Mouse (Mus musculus): Measurements from ENCODE around the gene Lst1. TPM values are rescaled to one million over a fixed set of nuclear protein-coding genes. Genes with fewer than 3 reads are reported as not detected.

Gene Lst1
- polyA plus RNA-seq, 1 experiment = 18.9 TPM

DNA sequence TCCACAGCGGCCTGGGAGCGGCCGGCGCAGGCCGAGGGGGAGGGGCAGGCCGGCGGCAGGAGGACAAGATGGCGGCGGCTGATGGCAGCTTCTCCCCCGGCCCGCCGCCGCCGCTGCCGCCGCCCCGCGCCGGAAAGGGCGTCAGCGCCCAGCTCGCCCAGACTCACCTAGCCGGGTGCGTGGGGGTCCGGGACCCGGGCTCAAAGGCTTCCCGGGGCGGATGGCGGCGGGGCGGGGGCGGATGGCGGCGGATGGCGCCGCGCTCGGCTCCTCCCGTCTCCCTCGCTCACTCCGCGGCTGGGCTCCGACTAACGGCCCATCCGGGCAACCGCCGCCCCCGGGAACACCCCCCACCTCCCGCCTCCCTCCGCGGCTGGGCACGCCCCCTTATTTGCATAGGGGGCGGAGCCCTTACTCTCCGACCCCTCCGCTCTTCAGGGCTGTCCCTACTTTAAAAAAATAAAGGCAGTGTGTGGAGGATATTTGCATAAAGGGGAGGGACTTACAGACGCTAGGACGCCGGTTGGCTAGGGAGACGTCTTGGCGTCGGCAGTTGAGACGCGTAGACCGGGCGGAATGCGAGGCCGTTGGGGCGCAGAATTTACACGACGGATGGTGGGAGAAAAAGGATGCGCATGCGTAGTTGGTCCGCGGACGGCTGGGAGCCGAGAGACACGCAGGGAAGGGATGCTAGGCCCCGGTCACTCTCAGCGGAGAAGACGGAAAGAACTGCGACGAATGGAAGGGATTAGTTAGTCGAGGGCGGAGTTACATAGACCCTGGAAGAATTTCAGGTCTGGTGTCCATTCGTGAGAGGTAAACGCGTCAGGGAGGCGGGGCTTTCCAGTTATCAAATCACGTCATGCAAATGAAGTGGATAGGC is 23.4 kb downstream of the Lst1 start, which contains the start of gene Prrc2a:
Gene Prrc2a, minus strand, starts transcription at position 330 of the 883 bp plus-strand sequence.
- Histone ChIP-seq H3K27ac (ENCODE audit: insufficient read depth, low read length) (peak within 1 kb of the TSS; percentile 96), H3K4me1 (ENCODE audit: control insufficient read depth, insufficient read depth, low read length) (peaks cover 7% of the 10 kb centered on the region), H3K4me3 (ENCODE audit: insufficient read depth, low read length) (peak within 1 kb of the TSS; percentile 49)
- TF ChIP-seq CTCF (IDR thresholded peaks at IDR 0.05; ENCODE audit: extremely low read depth, insufficient read depth, low read length) (no peak), POLR2A (IDR thresholded peaks at IDR 0.05; ENCODE audit: extremely low read depth, insufficient read depth, low read length) (peak; percentile 96)

- peak overlapping the region; percentile 49 for H3K4me3 ChIP-seq (ENCODE audit: insufficient read depth, low read length)
- H3K27ac ChIP-seq (ENCODE audit: insufficient read depth, low read length) = peak overlapping the region; percentile 96
- TF ChIP-seq CTCF (IDR thresholded peaks at IDR 0.05; ENCODE audit: extremely low read depth, insufficient read depth, low read length) (no peak), POLR2A (IDR thresholded peaks at IDR 0.05; ENCODE audit: extremely low read depth, insufficient read depth, low read length) (no peak)
- H3K4me1 ChIP-seq (ENCODE audit: control insufficient read depth, insufficient read depth, low read length) = peaks cover 7% of the 10 kb centered on the region
Observed at GRCm38 (mm10) chr17:35164218-35164567, 24.0 kb downstream of the Lst1 start.

DNA sequence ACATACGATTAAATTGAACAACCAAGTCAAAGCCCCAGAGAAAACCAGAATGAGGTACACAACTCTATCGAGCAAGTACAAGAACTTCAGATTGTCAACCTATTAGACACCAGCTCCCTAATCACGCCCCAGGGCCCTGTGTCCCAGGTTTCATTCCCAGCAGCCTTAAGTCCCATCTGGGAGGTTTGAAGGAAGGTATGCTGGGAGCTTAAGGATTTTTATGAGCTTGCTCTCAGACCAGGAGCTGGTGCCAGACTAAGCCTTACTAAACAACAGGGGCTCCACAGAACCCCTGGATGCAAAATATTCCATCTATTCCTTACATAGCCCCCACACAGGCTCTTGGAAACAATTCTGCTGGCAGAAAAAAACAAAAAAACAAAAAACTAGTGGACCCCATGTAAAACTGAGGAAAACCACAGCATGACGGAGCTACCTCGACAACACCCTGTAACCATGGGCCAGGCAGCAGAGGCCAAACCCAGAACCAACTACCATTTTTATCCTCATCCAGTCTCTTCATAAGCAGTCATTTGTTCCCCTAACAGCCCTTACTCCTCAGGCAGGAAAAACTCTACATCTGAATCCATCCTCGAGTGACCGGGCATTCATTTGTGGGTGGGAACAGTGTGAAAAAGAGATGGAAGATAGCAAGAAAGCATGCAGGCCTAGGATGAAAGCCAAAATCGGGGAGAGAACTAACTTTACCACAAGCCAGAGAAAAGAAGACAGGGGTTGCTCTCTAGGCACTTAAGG is 24.7 kb downstream of the Lst1 start:
- no peak for TF ChIP-seq CTCF (IDR thresholded peaks at IDR 0.05; ENCODE audit: extremely low read depth, insufficient read depth, low read length)
- no peak for TF ChIP-seq POLR2A (IDR thresholded peaks at IDR 0.05; ENCODE audit: extremely low read depth, insufficient read depth, low read length)
- H3K27ac ChIP-seq (ENCODE audit: insufficient read depth, low read length) = no peak overlapping the region; the same call in 1 of the 2 replicates
- H3K4me3 ChIP-seq (ENCODE audit: insufficient read depth, low read length) = peak overlapping the region; percentile 49
- H3K4me1 ChIP-seq (ENCODE audit: control insufficient read depth, insufficient read depth, low read length) = peaks cover 6% of the 10 kb centered on the region

DNA sequence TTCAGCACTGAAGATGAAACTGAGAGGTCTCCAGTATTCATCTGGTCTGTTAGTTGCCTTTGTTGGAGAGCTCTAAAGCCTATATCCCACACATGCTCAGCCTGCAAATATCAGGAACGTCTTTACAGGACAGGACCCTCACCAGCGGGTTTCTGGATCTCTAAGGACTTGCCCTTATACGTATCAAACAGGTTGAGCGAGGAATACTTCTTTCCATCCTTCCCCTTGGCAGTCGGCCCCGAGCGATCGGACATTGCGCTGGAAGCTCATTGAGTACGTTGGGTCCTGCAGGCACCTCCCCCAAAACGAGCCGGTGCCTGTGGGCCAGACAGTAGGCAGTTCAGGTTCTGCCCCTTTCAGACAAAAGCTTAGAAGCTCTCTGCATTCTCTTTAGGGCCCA is 25.5 kb downstream of the Lst1 start:
- H3K27ac ChIP-seq (ENCODE audit: insufficient read depth, low read length) = no peak overlapping the region
- H3K4me1 ChIP-seq (ENCODE audit: control insufficient read depth, insufficient read depth, low read length) = peaks cover 5% of the 10 kb centered on the region
- no peak for TF ChIP-seq POLR2A (IDR thresholded peaks at IDR 0.05; ENCODE audit: extremely low read depth, insufficient read depth, low read length)
- TF ChIP-seq CTCF (IDR thresholded peaks at IDR 0.05; ENCODE audit: extremely low read depth, insufficient read depth, low read length) = no peak
- H3K4me3 ChIP-seq (ENCODE audit: insufficient read depth, low read length) = peak overlapping the region; percentile 49

DNA sequence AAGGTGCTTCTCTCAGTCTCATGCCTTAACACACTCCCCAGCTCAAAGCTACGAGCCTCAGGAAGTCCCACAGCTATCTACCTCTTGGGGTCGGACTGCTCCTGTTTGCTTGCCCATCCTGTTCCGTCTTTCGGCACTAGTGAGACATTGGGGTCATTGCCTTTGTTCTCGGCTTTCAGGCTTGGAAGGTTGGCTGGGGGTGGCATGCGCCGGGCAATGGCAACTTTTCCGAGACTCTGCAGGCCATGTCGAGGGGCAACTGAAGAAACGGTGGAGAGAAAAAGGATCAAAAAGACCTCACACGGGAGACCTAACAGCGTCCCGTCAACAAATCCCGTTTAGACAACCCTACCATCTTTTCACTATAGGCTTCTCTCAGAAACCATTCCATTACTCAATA is 26.1 kb downstream of the Lst1 start:
- TF ChIP-seq CTCF (IDR thresholded peaks at IDR 0.05; ENCODE audit: extremely low read depth, insufficient read depth, low read length) (no peak), POLR2A (IDR thresholded peaks at IDR 0.05; ENCODE audit: extremely low read depth, insufficient read depth, low read length) (no peak)
- Histone ChIP-seq H3K27ac (ENCODE audit: insufficient read depth, low read length) (no peak overlapping the region), H3K4me3 (ENCODE audit: insufficient read depth, low read length) (peak overlapping the region; percentile 49; the same call in 1 of the 2 replicates), H3K4me1 (ENCODE audit: control insufficient read depth, insufficient read depth, low read length) (peaks cover 3% of the 10 kb centered on the region)

- no peak overlapping the region for H3K4me3 ChIP-seq (ENCODE audit: insufficient read depth, low read length)
- TF ChIP-seq CTCF (IDR thresholded peaks at IDR 0.05; ENCODE audit: extremely low read depth, insufficient read depth, low read length) = no peak
- no peak for TF ChIP-seq POLR2A (IDR thresholded peaks at IDR 0.05; ENCODE audit: extremely low read depth, insufficient read depth, low read length)
- H3K27ac ChIP-seq (ENCODE audit: insufficient read depth, low read length) = no peak overlapping the region
- H3K4me1 ChIP-seq (ENCODE audit: control insufficient read depth, insufficient read depth, low read length) = peaks cover 3% of the 10 kb centered on the region
Observed at GRCm38 (mm10) chr17:35161421-35161820, 26.8 kb downstream of the Lst1 start.

- H3K27ac ChIP-seq (ENCODE audit: insufficient read depth, low read length) = no peak overlapping the region
- peaks cover 2% of the 10 kb centered on the region; the same call in 1 of the 2 replicates for H3K4me1 ChIP-seq (ENCODE audit: control insufficient read depth, insufficient read depth, low read length)
- H3K4me3 ChIP-seq (ENCODE audit: insufficient read depth, low read length) = no peak overlapping the region
- no peak for TF ChIP-seq POLR2A (IDR thresholded peaks at IDR 0.05; ENCODE audit: extremely low read depth, insufficient read depth, low read length)
- no peak for TF ChIP-seq CTCF (IDR thresholded peaks at IDR 0.05; ENCODE audit: extremely low read depth, insufficient read depth, low read length)
Observed at GRCm38 (mm10) chr17:35159638-35160037, 28.6 kb downstream of the Lst1 start.

- no peak overlapping the region for H3K4me3 ChIP-seq (ENCODE audit: insufficient read depth, low read length)
- peaks cover 2% of the 10 kb centered on the region; the same call in 1 of the 2 replicates for H3K4me1 ChIP-seq (ENCODE audit: control insufficient read depth, insufficient read depth, low read length)
- no peak overlapping the region for H3K27ac ChIP-seq (ENCODE audit: insufficient read depth, low read length)
- TF ChIP-seq CTCF (IDR thresholded peaks at IDR 0.05; ENCODE audit: extremely low read depth, insufficient read depth, low read length) (no peak), POLR2A (IDR thresholded peaks at IDR 0.05; ENCODE audit: extremely low read depth, insufficient read depth, low read length) (no peak)
Observed at GRCm38 (mm10) chr17:35158850-35159593, 29.2 kb downstream of the Lst1 start.

DNA sequence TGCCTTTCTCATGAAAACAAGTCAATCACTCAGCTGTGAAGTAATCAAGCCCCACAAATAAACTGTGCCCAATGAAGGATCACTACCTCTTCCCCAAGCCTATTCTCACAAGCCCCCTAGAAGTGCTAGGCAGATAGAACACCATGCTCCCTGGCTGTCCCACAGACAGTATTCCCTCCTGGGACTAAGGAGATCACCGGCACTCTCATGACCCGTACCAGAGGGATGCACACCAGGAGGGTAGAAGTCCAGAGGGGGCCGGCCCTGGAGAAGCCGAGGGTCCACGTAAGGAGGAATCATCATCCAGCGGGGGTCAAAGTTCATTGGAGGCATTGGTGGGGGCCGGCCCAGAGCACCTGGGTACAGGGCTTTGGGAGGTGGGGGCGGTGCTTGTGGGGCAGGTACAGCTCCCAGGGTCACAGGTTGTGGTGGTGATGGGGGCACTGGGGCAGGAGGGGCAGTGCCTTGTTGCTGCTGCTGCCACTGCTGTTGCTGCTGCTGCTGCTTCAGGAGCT is 30.5 kb downstream of the Lst1 start:
- TF ChIP-seq CTCF (IDR thresholded peaks at IDR 0.05; ENCODE audit: extremely low read depth, insufficient read depth, low read length) (no peak), POLR2A (IDR thresholded peaks at IDR 0.05; ENCODE audit: extremely low read depth, insufficient read depth, low read length) (no peak)
- H3K27ac ChIP-seq (ENCODE audit: insufficient read depth, low read length) = no peak overlapping the region
- no peak overlapping the region for H3K4me3 ChIP-seq (ENCODE audit: insufficient read depth, low read length)
- H3K4me1 ChIP-seq (ENCODE audit: control insufficient read depth, insufficient read depth, low read length) = peaks cover 2% of the 10 kb centered on the region; the same call in 1 of the 2 replicates

Measured in cortical plate, adult 2 months (tissue).